Mouse (Mus musculus): ENCODE data around the gene Gm49361.

DNA sequence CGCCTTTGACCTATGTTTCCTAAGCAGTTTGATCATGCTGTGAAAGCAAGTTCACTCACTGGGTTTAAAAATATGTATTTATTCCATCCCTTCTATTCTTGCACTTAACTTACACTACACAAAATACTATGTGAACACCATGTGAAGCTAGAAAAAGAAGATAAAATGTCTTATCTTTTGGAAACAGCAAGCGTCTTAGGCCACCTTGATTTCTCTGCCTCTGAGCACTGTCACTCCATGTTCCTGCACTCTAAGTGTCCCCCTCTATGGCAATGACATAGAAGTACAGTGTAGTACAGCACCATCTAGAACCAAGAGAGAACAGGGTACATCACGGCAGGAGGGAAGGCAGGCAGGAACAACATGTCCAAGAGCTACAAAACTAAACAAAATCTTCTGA, 123.0 kb downstream of the Gm49361 start:
- TF ChIP-seq ZC3H11A (IDR thresholded peaks at IDR 0.05; ENCODE audit: borderline replicate concordance, low read depth, low read length), result no peak
- no peak for TF ChIP-seq CHD2 (IDR thresholded peaks at IDR 0.05; ENCODE audit: low read depth, low read length)
- TF ChIP-seq ZNF384 (IDR thresholded peaks at IDR 0.05; ENCODE audit: low read depth, low read length), result no peak
- no peak for TF ChIP-seq HCFC1 (IDR thresholded peaks at IDR 0.05; ENCODE audit: borderline replicate concordance, insufficient read depth, low read length)

Measured in ES-E14 (cell line).